Mouse (Mus musculus): ENCODE data around the gene Dnah5.

DNA sequence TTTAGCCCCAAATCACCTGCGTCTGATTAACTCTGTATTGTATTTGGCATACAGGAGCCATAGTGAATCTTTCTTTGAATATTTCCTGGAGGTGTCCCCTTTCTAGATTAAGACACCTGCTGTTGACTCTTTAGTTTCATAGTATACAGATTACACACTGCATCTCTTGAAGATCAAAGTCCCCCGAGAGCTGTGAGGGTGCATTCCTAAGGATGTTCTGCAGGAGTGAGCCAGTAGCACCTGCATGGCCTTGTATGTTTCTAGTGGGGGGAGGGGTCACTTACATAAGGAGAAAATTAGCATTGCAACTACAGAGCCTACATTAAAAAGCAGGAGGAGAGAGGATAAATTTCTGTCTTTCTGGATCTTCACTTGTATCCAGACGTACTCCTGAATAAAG is 201.1 kb downstream of the Dnah5 start:
- TF ChIP-seq CTCF (conservative IDR thresholded peaks at IDR 0.05; ENCODE audit: low read length) (no peak), POU5F1 (IDR thresholded peaks at IDR 0.05; ENCODE audit: borderline replicate concordance, low read length) (no peak), NANOG (IDR thresholded peaks at IDR 0.05; ENCODE audit: borderline replicate concordance, low read length) (no peak)
